Mouse (Mus musculus) brain, embryonic 18.5 days (tissue): Measurements from ENCODE around the gene Gm6482.
"Not testable (repeated sequence)": the region's sequence is repeated elsewhere in the genome, so short reads cannot be mapped to it uniquely, and the experiment has no call there.

Experiments
- DNase-seq: peaks from one replicate; pipeline ENCODE4 v3.0.0-alpha.2; 2012; ENCODE audit warnings: low read depth, low spot score

The Gm6482 gene

GRCm38 (mm10) chr14:41408181-41408580 is at the start of gene Gm6482:
Gene Gm6482, minus strand, starts transcription at chr14:41408281.
- DNase-seq = not testable (repeated sequence)

DNA sequence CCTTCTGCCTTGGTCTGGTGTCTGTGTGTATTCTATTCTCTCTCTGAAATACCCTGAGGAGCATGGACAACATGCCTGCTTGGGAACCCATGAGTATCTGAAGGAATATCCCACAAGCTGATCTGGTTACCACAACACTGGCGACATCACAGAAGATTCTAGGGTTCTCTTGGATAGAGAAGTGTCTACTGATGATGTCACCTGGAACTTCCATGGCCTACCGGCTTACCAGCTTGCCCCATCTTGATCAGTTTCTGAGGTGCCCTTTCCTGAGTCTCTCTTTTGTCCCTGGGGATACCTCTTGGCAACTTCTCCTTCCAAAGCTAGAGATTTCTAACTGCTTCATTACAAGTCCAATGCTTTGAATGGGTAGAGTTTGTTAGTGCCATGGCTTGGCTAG is 45.3 kb upstream of the Gm6482 start, which contains the start of gene Gm7954:
Gm7954 (minus strand) TSS at position 101 of the 400 bp plus-strand sequence.
- not testable (repeated sequence) for DNase-seq

DNA sequence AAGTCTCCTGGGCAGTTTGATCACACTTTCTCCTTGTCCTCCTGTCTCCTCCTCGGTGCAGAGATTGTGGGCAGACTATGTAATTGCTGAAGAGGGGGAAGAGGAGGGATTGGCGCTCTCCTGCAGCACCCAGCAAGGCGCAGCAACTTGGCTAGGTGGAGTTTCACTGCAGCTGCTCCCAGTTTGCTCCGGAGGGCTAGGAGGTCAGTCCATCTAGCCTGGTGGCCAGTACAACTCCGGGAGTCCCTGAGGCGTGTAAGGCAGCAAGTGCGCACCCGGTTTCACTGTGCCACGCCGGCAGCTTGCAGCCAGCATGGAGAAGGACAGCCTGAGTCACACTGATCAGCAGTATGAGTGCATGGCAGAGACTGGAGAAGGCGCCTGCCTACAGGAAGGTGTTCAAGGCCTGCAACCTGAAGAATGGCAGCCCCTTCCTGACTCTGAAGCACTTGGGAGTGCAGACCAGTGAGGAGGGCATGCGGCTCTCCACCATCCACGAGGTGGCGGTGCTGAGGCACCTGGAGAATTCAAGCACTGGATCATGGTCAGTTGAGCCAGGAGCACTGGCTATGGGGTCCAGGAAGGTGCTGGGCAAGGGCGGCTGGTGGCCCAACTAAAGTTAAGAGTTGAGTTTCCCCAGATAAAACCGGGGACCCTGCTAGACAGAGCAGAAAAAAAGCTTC is 17.5 kb upstream of the Gm6482 start:
- not testable (repeated sequence) for DNase-seq

- DNase-seq = not testable (repeated sequence)
Observed at GRCm38 (mm10) chr14:41424694-41425093, 16.6 kb upstream of the Gm6482 start.

DNA sequence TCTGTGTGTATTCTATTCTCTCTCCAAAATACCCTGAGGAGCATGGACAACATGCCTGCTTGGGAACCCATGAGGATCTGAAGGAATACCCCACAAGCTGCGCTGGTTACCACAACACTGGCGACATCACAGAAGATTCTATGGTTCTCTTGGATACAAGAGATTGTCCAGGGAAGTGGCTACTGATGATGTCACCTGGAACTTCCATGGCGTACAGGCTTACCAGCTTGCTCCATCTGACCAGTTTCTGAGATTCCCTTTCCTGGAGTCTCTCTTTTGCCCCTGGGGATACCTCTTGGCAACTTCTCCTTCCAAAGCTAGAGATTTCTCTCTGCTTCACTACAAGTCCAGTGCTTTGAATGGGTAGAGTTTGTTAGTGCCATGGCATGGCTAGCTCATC is 21.8 kb downstream of the Gm6482 start, which contains the start of gene Gm7945:
Gm7945 (minus strand) TSS at position 101 of the 400 bp plus-strand sequence.
- DNase-seq = not testable (repeated sequence)
